Mouse (Mus musculus) stomach, embryonic 16.5 days (tissue): ENCODE data around the gene Map1b. TPM values are rescaled to one million over a fixed set of nuclear protein-coding genes. Genes with fewer than 3 reads are reported as not detected.

Experiments
- ATAC-seq: fragments of 200-750 bp; cut with Nextera tagmentation; 2 replicates; pipeline ENCODE4 v1.8.0; 2017; ENCODE audit warnings: moderate number of reproducible peaks, moderate TSS enrichment; ENCODE audit not compliant: insufficient read depth, low FRiP score
- H3K27ac ChIP-seq: fragments of 300-500 bp; sonication (generic); 2 replicates; pipeline ENCODE4 v1.5.1; 2014; ENCODE audit warnings: low read length
- H3K27me3 ChIP-seq: fragments of 300-500 bp; sonication (generic); 2 replicates; pipeline ENCODE4 v1.6.1; 2014; ENCODE audit warnings: low read length, control low read depth, mixed read lengths; ENCODE audit not compliant: control insufficient read depth, insufficient read depth
- H3K36me3 ChIP-seq: fragments of 300-500 bp; sonication (generic); 2 replicates; pipeline ENCODE4 v1.6.1; 2014; ENCODE audit warnings: low read length; ENCODE audit not compliant: control insufficient read depth, insufficient read depth
- H3K4me1 ChIP-seq: fragments of 300-500 bp; sonication (generic); 2 replicates; pipeline ENCODE4 v1.6.1; 2014; ENCODE audit warnings: low read length, control low read depth, mixed read lengths; ENCODE audit not compliant: control insufficient read depth, insufficient read depth
- H3K4me2 ChIP-seq: fragments of 300-500 bp; sonication (generic); 2 replicates; pipeline ENCODE4 v1.6.1; 2014; ENCODE audit warnings: low read depth, low read length, mixed read lengths
- H3K4me3 ChIP-seq: fragments of 300-500 bp; sonication (generic); replicated peaks from 2 replicates; pipeline ENCODE4 v1.5.1; 2014; ENCODE audit warnings: mild to moderate bottlenecking, low read length
- H3K9ac ChIP-seq: fragments of 300-500 bp; sonication (generic); 2 replicates; pipeline ENCODE4 v1.6.1; 2014; ENCODE audit warnings: low read length
- H3K9me3 ChIP-seq: fragments of 300-500 bp; sonication (generic); replicated peaks from 2 replicates; pipeline ENCODE4 v1.6.1; 2016; ENCODE audit warnings: low read length, control low read depth; ENCODE audit not compliant: control insufficient read depth
- WGBS: fragments of 180-500 bp; shearing (Covaris S2); extraction: QIAGEN DNeasy Blood & Tissue Kit; methylation state at CpG from one replicate; pipeline ENCODE4 v1.1.7; 2014; 5-methylcytosine and 5-hydroxymethylcytosine counted together
- polyA plus RNA-seq: library from polyadenylated mRNA; unstranded; fragments of >200 nt; fragmentation: Nextera tagmentation; extraction: Ambion mirVana; gene quantifications from 2 replicates; pipeline ENCODE4 v1.2.1, GENCODE M21; 2015

The Map1b gene
- polyA plus RNA-seq, 1 experiment from 2014 or later, result 134 TPM

- Histone ChIP-seq H3K9me3 (no peaks in the 10 kb centered on the region), H3K4me3 (no peak overlapping the region), H3K27me3 (no peaks in the 10 kb centered on the region), H3K4me2 (no peak overlapping the region), H3K36me3 (no peaks in the 10 kb centered on the region), H3K27ac (no peak overlapping the region), H3K4me1 (no peaks in the 10 kb centered on the region), H3K9ac (no peak overlapping the region)
- ATAC-seq, result no peak
- 37% methylated on average over 8 of the region's 8 CpGs for WGBS
Observed at GRCm38 (mm10) chr13:99554960-99555359, 38.6 kb upstream of the Map1b start.

GRCm38 (mm10) chr13:99554466-99554865 lies 38.1 kb upstream of the Map1b start:
- Histone ChIP-seq H3K4me3 (no peak overlapping the region), H3K27me3 (no peaks in the 10 kb centered on the region), H3K9ac (no peak overlapping the region), H3K4me2 (no peak overlapping the region), H3K36me3 (no peaks in the 10 kb centered on the region), H3K4me1 (no peaks in the 10 kb centered on the region), H3K9me3 (no peaks in the 10 kb centered on the region), H3K27ac (no peak overlapping the region)
- no peak for ATAC-seq
- WGBS, result 83% methylated on average over 6 of the region's 6 CpGs

DNA sequence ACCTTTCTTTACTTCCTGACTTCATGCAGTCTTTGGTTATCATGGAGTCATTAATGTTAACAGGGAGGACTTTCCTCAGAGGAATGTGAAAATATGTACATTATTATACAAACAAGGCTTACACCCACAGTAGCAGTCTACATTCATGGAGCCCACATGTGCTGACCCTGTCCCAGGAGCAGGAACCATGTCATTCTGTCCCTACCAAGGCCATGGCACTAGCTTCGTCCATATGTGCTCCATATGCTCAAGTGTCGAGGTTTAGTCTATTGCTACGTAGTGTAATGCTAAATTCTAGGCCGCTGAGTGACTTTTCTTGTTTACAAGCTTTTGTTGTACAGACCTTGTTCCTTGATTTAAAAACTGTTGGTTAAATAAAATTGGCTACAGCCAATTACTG lies 36.0 kb upstream of the Map1b start:
- H3K9me3 ChIP-seq, result no peaks in the 10 kb centered on the region
- H3K4me1 ChIP-seq, result no peaks in the 10 kb centered on the region
- no peak overlapping the region for H3K4me2 ChIP-seq
- no peak overlapping the region for H3K27ac ChIP-seq
- no peaks in the 10 kb centered on the region for H3K36me3 ChIP-seq
- H3K9ac ChIP-seq, result no peak overlapping the region
- no peaks in the 10 kb centered on the region for H3K27me3 ChIP-seq
- WGBS, result 87% methylated on average over 4 of the region's 4 CpGs
- no peak overlapping the region for H3K4me3 ChIP-seq
- no peak for ATAC-seq

DNA sequence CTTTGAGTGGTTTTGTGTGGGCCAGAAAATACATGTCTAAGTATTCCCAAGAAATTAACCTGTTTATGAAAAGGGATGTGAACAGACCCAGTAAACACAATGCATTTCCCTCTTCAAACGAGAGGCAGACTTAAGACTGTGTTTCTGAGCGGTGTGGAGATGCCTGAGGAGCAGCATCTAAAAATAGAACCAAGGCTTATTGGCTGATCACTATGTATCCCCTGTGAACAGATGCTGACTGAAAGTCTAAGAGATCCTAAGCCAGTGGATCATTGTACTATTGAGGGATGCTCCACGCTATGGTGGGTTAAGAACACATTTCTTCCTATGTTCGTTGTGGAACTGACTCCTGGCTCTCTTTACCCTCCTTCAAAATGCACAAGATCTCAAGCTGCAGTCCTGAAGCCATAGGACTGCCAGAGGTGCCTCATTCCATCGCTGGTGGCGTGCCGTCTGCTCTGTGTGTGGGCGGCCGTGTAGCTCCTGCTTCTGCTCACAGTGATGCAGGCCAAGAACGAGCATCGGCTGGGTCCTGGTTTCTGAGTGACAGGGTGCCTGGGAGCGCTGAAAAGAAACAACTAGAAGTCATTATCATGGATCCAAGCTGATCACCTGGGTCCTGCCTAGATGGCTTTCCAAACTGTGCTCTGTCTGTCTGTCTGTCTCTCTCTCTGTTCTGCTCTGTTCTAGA lies 34.5 kb upstream of the Map1b start:
- H3K27me3 ChIP-seq, result no peaks in the 10 kb centered on the region
- no peaks in the 10 kb centered on the region for H3K36me3 ChIP-seq
- no peak overlapping the region for H3K9ac ChIP-seq
- no peaks in the 10 kb centered on the region for H3K9me3 ChIP-seq
- 71% methylated on average over 12 of the region's 12 CpGs for WGBS
- no peak overlapping the region for H3K27ac ChIP-seq
- H3K4me2 ChIP-seq, result no peak overlapping the region
- H3K4me3 ChIP-seq, result no peak overlapping the region
- ATAC-seq, result no peak
- no peaks in the 10 kb centered on the region for H3K4me1 ChIP-seq

DNA sequence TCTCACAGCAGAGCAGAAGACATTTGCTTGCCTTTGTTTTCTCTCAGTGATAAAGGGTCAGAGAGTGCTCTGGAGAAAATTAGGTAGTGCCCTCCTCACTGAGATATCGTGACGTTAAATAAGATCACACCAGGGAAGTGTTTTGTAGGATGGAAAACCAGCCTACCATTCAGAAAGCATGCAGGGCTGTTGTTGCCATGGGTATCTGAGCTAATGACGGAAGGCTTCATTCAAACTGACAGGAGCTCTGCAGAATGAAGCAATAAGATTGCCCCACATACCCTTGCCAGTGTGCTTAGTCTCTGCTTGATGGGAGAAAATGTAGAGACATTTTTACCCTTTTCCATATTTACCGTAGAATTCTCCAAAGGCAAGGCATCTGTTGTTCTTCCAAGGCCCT lies 33.7 kb upstream of the Map1b start:
- Histone ChIP-seq H3K36me3 (no peaks in the 10 kb centered on the region), H3K4me3 (no peak overlapping the region), H3K27ac (no peak overlapping the region), H3K4me2 (no peak overlapping the region), H3K4me1 (no peaks in the 10 kb centered on the region), H3K27me3 (no peaks in the 10 kb centered on the region), H3K9ac (no peak overlapping the region), H3K9me3 (no peaks in the 10 kb centered on the region)
- 81% methylated on average over 4 of the region's 4 CpGs for WGBS
- no peak for ATAC-seq

- 29% methylated on average over 9 of the region's 9 CpGs for WGBS
- Histone ChIP-seq H3K9ac (no peak overlapping the region), H3K4me2 (no peak overlapping the region), H3K4me1 (no peaks in the 10 kb centered on the region), H3K27me3 (no peaks in the 10 kb centered on the region), H3K9me3 (no peaks in the 10 kb centered on the region), H3K27ac (no peak overlapping the region), H3K4me3 (no peak overlapping the region), H3K36me3 (no peaks in the 10 kb centered on the region)
- no peak for ATAC-seq
Observed at GRCm38 (mm10) chr13:99549584-99549983, 33.2 kb upstream of the Map1b start.

GRCm38 (mm10) chr13:99546832-99547231 lies 30.5 kb upstream of the Map1b start:
- H3K27me3 ChIP-seq, result no peaks in the 10 kb centered on the region
- H3K36me3 ChIP-seq, result no peaks in the 10 kb centered on the region
- ATAC-seq, result no peak
- no peaks in the 10 kb centered on the region for H3K9me3 ChIP-seq
- H3K4me2 ChIP-seq, result no peak overlapping the region
- H3K4me3 ChIP-seq, result no peak overlapping the region
- H3K27ac ChIP-seq, result no peak overlapping the region
- H3K9ac ChIP-seq, result no peak overlapping the region
- H3K4me1 ChIP-seq, result no peaks in the 10 kb centered on the region
- WGBS, result 66% methylated on average over 5 of the region's 5 CpGs

DNA sequence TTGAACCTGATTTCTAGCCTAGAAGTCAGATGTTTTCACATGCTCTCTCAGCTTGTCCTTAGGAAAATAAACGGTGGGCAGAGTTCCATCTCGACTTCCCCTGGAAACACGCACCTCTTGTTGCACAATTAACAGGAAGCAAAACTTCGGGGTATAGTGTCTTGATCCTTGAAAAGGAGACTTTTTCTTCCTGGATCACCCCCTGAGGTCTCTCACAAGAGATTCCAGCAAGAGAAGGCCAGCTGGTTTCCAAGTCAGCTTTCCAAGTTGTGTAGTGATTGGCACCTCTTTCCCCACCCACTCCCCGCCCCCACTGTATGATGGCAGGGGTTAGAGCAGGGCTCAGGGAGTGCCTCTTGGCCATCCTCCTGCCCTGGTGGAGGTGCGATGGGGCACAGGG lies 28.9 kb upstream of the Map1b start:
- WGBS, result 65% methylated on average over 6 of the region's 6 CpGs
- ATAC-seq, result no peak
- Histone ChIP-seq H3K9ac (no peak overlapping the region), H3K4me1 (no peaks in the 10 kb centered on the region), H3K27me3 (no peaks in the 10 kb centered on the region), H3K27ac (no peak overlapping the region), H3K4me2 (no peak overlapping the region), H3K4me3 (no peak overlapping the region), H3K36me3 (no peaks in the 10 kb centered on the region), H3K9me3 (no peaks in the 10 kb centered on the region)

DNA sequence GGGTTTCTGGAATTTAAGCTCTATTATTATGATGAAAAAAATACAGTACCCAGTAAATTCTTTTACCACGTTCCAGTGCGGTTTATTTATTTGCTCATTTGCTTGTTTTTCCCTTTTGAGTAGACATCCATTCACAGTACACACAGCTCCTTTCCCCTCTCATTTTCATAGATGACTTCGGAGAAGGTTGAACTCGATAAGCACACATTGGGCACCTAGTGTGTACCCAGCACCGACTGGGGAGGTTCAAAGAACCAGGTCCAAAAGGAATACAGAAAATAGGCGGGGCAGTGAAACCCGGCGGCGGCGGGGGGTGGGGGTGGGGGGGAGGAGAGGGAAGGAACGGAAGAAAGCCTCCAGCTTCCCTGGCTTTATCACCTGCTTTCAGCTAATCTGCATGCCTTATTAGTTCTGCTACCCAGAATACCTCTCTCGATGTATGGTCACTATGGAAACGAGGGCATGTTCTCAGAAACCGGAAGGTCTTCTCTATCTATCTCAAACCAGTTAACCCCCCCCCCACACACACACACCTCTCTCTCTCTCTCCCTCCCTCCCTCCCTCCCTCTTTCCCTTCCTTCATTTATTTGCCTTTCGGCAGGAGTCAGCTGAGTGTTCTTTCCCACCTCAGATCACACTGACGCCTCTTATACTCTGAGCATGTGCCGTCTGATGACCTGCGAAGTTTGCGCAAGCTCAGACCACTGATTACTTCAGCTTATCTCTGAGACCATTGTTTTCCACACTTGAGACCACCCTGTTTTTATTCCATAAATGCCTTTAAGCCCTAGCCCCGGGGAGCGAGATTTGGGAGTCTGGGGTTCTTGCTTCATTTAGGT lies 25.3 kb upstream of the Map1b start:
- Histone ChIP-seq H3K27ac (no peak overlapping the region), H3K9ac (no peak overlapping the region), H3K4me1 (0 out of 2 replicates have a peak, but pooled peaks cover 3% of the 10 kb centered on the region), H3K9me3 (no peaks in the 10 kb centered on the region), H3K4me3 (peak overlapping the region; percentile 14; the same call in 1 of the 2 replicates), H3K36me3 (no peaks in the 10 kb centered on the region), H3K4me2 (peak overlapping the region; percentile 40; the same call in 1 of the 2 replicates), H3K27me3 (no peaks in the 10 kb centered on the region)
- WGBS, result 23% methylated on average over 21 of the region's 21 CpGs
- ATAC-seq, result no peak
